Mouse (Mus musculus): ENCODE data around the gene Igsf8.

DNA sequence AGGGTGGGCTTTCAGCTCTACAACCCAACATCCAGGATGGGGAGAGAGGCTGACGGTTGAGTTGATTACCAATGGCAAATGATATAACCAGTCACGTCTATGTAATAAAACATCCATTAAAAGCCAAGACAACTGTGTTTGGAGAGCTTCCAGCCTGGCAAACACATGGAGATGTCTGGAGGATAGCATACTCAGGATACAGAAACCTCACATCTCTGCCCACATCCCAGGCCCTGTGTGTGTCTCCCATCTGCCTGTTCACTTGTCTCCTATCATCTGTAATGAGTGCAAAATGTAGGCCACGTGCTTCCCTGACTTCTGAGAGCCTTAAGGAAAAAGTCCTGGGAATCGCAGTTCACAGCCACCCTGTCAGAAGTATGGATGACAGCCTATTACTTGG lies 14.2 kb upstream of the Igsf8 start:
- TF ChIP-seq POLR2A (IDR thresholded peaks at IDR 0.05; ENCODE audit: low read depth, low read length) (no peak), CTCF (IDR thresholded peaks at IDR 0.05; ENCODE audit: borderline replicate concordance, insufficient read depth, low read length) (no peak)

Measured in embryonic fibroblast, embryonic 13.5 days (primary cell).